Mouse (Mus musculus): ENCODE data around the gene Stk26.

Stk26 gene

DNA sequence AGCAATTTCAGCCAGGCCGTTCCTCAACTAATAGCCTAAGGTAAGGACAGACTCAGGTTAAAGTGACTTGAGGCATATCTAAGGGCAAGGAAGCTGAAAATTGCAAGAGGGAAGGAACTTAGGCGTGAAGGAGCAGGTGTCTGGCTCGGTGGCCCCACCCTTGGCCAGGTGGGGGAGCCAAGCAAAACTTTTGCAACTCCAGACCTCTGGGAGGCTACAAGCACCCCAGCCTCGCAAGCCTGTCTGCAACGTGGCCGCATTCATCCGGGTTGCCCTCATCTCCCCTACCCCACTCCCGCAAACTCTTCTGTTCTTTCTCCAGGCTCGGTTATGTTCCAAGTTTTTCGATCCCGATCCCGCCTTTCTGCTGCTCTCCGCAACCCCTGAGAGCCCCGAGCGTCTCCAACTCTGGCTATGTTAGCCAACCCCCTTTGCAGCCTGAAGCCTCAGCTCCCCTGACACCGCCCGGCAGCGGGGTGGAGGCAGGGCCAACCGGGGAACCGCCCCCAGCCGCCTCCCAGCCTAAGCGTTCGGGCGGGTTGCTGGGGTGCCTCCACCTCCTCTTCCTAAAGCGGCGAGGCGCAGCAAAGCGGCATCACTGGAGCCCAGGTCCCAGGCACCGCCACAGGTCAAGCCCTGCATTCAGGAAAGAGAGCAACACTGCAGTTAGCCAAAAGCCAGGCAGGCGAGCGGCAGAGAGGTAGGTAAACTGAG is at the start of gene Stk26:
Gene Stk26 (plus strand): TSS at position 201 of the 714 bp plus-strand sequence.
- DNase-seq = peak; percentile 80 to 82

DNA sequence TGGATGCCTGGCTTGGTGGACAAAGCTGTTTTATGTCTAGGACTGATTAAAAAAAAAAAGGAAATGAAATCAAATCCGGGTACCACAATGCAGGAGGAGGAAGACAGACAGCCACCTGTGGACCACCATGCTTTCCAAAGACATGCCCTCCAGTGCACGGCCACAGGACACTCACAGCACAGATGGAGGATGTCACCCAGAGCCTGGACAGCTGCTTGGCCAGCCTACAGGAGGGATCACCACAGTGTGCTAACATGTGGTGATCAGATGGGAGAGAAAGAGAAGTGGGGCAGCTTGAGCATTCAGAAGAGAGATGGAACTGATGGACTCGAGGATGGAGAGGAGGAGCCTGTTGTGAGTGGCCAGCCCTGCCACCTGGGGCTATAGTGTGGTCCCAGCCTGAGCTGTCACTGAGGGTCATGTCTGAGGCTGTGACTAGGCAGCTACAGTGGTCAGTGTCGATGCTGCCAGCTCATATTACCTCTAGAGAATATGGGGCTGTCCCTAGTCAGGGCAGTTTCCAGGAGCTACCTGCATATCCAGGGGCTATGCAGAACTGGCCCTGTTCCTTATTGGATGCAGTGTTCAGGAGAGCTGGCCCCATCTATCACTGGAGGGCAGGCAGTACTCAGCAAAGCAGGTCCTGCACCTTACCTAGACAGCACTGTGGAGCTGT is 47.7 kb upstream of the Stk26 start:
- no peak for DNase-seq

DNA sequence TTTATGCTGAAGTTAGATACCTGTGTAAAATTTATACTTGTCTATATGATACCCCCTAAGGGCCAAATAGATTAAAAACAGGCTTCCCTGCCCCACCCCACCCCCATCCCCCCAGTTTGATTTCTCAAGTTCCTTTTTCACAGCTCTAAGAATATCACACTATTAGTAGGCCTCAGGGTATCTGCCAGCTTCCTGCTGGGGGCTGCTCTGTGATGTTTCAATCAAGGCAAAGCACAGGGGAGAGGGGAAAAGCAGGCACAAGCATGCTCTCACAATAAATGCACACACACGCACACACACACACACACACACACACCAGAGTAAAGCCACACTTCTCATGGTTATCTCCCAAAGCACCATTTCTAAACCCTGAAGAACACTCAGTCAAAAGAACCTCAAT is 43.0 kb upstream of the Stk26 start:
- DNase-seq = no peak

DNA sequence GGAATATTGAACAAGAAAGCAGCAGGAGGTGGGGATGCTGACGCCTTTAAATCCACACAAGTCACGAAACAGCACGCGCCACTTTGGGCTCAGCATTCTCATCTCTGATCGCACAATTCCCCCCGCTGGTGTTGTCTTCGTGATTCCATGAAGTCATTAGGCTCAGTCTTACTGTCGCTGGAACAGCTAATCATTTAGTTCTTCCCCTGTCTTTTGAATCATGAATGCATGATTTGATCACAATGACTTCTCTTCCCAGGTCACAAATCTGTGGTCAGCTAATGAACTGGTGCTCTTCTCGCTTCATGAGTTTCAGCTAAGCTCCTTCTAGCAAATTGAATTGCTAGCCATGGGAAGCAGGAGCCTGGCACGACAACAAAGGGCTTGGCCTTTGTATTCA is 42.3 kb upstream of the Stk26 start:
- DNase-seq = no peak

DNA sequence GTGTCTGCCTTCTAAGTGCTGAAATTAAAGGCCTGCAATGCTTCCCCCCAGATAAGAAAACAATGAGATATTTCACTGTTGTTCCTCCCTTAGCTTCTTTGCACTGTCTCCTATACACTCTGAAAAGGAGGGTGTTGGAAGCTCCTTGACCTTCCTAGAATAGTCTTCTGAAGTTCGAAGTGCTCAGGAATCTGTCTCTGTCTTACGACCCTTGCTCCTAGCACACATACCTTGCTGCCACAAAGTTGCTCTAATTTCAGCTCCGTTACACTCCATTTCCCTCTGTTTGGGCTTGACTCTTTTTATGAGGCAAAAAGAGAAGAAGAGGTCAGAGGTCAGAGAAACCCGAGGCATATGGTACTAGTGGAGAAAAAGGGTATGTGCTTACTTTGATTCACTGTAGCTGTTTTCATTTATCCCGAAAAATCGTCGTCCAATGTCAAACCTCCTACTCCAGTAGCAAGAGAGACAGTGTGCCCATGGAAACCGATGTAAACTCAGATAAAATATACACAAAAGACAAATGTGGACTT is 41.1 kb upstream of the Stk26 start:
- DNase-seq = no peak

DNA sequence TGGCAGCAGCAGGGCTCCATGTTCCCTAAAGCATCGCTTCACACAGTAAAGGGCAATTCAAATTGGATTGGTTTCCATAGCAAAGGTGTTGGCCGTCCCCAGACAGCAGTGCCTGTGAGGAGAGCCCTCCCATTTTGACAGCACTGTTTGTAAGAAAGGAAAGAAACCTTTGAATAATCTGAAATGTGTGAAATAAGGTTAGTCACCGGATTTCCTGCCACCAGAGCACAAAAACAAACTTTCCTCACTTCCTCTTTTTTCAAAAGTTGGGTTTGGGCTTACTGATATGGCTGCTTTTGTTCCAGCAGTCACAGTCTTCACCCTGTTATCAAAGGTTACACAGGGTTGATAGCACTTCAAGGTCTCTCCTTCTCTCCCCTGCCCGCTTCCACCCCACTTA is 35.2 kb upstream of the Stk26 start:
- peak in 1 of 2 experiments; percentile 8 for DNase-seq

DNA sequence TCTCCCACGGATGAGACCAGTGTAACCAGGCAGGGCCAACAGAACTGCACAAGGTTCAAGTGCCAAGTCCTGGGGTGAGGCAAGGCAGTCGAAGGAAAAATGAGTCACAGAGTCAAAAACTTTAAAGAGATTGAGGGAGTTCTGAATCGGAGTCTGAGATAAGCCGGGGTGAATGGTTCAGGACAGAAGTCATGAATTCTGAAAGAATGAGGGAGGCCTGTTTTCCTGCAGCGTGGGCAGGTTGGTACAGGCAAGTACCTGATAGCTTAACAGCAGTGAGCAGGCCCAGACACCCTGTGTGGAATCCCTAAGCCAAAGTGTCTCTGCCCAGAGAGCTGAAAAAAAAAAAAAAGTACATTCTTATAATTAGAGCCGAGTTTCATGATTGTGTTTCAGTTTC is 17.0 kb upstream of the Stk26 start:
- DNase-seq = no peak

DNA sequence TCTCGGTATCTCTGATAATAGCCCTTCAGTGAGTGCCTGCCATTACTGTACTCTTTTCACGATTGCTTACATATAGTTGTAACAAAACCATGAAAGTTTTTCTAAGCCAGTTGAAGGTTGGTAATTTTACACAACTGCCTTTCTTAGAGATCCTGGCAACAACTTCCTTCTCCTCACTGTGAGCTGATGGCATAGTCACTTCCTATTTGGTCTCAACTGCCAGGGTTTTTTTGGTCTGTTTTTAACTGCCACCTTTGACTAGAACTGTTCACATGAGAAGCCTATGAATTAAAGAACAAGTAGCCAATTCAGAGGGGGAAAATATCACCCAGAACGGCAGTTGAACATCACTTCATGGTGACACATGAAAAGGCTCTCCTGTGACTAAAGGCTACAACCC is 5.3 kb upstream of the Stk26 start:
- DNase-seq = no peak

DNA sequence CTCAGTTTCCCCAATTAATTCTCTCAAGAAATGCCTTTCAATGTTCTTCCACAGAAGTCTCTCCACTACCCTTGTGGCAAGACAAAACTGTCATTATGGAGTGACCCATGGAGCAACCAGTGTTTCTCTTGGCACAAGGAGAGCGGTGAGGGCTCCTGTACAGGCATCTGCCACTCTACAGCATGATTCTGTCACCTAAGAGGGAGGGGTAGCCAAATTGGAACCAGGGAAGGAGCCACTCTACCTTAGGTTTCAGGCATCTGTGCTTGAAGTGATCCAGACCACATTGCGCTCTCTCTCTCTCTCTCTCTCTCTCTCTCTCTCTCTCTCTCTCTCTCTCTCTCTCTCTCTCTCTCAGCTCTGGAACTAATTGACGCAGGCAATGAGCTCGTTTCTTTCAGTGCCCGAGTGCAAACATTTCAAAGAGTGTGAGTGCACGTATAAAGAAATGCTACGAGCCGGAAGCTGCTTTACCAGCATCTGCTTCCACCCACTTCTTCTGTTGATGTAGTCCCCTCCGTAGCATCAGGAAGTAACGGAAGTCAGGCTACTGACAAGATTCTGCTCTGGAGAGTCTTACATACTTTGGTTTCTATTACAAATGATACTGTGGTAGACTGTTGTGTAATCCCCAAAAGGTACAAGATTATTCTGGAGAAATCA is 4.7 kb upstream of the Stk26 start:
- peak; percentile 17 to 60 for DNase-seq

DNA sequence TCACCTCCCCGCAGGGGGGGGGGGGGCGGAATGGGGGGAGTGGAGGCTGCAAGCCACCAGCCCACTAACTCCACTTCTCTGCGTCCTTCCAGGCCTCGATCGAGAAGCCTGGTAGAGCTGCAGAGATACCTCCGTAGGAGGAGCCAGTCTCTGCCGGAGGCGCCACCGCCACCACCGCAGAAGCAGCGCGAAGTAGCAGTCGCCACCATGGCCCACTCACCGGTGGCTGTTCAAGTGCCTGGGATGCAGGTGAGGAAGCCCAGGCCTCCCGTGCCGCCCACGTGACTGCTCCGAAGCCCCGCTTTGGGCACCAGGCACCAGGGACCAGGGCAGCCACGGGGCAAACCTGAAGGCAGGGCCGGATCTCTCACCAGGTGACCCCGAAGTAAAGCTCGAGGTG is 740 bp downstream of the Stk26 start:
- peak; percentile 29 to 38 for DNase-seq

DNA sequence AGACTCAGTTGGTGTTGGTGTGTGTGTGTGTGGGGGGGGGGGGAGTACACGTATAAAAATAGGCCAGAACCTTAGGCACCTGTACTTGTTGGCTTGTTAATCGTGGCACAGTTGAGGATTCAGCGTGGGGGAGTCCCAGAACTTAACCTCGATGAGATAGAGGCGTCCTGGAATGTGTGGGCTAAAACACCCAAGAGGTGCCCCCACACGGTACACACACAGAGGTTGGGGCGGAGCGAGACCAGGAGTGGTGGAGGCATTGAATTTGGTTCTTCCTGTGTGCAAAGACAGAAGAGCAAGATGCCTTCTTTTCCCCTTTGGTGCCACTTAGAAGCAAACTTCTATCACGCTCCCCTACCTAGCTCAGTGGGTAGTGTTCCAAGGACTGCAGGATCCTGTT is 1.2 kb downstream of the Stk26 start:
- DNase-seq = peak; percentile 26 to 30

DNA sequence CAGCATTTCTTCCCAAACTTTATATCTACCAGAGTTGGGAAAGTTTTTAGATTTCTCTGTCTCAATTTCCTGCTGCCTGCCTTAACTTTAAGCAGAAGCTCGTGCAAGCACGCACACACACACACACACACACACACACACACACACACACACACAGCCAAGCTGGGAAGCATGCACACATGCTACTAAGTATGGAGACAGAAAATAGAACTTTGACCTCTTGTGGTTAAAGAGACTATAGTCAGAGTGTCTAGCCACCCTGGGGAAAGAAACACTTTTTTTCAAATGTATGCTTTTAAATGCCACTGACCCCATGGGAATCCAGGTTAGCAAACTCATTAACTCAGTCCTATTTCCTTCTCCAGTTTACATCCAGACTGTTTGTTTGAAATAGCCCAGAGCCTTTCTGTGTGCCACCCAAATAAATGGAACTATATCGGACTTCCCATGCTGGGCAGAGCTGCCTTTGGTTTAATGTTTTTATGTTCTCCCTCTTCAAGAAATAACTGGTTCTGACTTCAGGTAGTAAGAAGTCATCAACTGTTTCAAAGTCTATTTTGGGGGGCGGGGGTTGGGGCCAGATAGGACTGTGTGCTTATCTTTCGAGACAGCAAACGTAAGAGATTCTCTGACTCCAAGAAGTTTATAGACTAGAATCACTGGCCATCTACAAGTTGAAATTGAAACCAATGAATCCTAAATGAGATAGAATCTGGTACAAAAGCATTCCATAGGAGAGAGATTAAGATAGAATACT is 9.8 kb downstream of the Stk26 start:
- no peak for DNase-seq

DNA sequence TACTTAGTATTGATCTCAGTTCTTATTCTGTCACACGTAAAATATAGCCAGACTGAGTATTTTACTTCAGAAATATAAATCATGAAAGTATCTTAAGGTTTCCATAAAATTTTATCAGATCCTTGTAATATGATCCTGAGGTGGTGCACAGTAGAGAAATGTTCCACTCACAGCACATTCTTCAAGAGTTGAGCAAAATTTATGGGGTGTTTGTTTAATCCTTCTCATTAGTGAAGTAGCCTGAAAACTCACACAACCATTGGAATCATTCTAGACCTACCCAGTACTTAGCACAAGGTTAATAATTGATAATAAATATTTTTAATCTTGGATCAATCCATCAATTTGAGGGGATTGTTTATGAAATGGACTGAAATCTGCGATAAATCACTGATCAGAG is 22.9 kb downstream of the Stk26 start:
- DNase-seq = no peak

DNA sequence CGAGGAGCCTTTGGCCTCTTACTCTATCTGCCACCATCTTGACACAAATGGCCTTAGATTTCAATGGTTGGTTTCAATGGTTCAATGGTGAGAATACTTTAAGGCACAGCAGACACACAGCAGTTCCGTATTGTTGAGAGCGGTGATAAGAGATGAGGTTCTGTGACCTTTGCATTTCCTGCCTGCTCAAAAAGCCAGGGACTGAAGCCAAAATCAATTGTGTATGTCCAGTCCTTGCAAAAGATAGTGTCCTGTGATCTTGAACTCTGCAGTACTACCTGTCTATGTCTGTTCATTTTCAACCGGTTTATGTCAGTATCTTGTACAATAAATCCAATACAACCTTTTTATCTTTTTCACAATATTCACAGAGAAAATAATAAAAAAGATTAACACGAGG is 23.9 kb downstream of the Stk26 start:
- DNase-seq = no peak

DNA sequence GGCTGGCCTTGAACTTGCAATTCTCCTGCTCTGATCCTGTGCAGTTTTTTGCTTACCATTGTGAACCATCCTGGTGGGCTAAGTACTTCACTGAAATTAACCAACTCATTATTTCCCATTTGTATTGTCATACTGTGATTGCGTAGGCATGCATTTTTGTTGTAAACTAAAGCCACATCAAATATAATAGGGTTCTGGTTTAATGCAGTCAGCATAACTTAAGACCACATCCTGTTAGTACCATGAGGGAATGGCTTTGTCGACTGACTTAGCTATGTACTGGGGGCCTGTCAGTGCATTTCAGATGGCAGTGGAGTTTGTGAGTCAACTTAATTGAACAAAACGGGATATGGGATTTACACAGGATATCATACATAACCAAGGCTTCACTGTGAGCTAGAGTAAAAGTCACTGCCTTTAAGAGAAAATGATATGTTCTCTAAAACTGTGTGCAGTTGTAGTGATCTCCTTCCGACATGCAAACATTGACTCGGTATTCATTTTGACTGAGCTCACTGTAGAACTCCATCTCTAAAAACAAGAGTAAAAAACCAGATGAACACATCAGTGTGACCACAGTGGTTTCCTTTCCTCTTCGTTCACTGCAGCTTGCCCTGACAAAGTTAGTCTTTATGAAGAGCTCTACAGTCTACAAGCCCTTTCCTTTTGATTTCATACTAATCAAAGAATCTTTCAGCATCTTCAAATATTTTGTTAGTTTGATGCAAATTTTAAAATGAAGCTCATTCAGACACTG is 33.6 kb downstream of the Stk26 start:
- no peak for DNase-seq

DNA sequence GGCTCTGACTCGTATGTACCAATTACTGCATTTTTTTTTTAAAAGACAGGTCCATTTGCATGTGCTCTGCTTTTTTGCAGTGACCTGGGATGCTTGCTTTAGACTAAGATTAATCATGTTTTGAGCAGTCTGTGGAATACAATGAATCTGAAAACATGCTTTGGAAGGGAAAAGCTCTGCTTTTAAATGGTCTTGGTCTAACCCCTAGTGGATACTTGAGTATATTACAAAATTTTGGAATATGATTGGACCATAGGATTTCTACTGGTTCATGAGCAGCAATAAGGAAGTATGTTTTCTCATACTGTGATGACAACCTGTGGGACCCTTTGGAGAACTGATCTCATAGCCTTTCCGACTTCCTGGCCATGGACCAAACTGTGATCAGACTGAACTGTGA is 47.2 kb downstream of the Stk26 start:
- no peak for DNase-seq

DNA sequence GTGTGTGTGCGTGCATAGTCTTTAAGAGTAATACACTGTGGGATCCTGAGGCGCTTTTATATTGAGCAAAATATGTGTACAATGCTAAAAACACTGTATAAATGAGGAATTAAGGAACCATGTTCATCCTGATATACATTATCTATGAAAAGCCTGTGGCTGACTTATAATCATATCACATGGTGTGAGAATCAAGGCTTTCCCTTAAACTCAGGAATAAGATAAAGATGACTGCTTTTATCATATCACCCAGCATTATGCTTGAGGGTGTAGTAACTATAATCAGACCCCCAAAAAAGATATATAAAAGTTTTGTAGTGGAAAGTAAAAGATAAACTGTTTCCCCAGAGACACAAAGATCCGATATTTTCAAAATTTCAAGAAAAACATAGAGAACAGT is 62.6 kb downstream of the Stk26 start:
- DNase-seq = no peak

DNA sequence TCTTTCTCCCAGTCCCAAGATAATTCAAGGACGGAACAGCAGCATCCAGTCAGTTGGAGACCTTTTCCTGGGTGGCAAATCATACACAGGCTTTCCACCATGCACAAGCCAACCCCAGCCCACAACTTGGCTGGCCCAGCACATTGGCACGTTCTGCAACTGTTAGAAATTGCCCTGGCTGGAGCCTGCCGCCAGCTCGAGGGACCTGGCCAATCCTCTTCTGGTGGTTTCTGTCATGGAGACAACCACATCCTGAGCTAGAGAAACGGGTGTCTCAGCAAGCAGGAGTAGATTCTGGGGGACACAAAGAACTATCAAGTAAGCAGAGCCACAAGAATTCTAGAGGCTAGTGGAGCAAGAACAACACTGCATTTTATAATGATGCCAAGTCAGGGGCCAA is 69.1 kb downstream of the Stk26 start:
- no peak for DNase-seq

DNA sequence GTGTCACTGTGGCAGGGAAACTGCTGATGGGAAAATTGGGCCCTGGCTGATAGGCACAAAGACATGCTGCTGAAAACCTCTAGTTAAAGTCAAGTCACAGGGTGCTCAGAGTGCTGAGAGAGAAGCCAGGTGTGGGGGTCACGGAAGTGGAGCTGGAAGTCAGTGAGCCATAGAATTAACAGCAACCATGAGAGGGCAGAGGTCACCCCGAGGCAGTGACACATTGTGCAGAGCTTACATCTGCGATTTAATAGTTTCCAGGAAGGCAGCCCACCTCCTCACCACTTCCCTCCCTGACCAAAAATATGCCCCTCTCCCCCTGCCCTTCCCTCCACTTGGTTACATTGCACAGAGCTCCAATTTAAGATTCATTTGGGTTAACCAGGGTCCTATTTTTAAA is 76.5 kb downstream of the Stk26 start:
- no peak for DNase-seq

DNA sequence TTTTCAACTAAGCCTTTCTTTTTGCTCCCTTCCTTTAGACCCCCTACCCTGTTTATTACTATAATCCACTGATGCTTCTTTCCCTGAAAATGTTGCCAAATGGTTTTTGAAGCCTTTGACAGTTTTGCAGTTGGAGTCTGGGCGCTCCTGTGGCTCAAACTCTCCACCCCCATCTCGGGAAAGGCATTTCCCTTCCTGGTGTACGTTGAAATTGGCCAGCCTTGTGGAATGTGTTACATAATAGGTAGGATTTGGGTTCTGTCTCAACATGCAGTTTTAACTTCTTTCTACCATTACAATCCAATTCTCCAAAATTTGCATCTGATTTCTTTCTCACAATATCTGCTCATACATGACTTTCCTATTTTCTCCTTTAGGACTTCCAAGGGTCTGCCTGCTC is 77.9 kb downstream of the Stk26 start:
- DNase-seq = no peak

DNA sequence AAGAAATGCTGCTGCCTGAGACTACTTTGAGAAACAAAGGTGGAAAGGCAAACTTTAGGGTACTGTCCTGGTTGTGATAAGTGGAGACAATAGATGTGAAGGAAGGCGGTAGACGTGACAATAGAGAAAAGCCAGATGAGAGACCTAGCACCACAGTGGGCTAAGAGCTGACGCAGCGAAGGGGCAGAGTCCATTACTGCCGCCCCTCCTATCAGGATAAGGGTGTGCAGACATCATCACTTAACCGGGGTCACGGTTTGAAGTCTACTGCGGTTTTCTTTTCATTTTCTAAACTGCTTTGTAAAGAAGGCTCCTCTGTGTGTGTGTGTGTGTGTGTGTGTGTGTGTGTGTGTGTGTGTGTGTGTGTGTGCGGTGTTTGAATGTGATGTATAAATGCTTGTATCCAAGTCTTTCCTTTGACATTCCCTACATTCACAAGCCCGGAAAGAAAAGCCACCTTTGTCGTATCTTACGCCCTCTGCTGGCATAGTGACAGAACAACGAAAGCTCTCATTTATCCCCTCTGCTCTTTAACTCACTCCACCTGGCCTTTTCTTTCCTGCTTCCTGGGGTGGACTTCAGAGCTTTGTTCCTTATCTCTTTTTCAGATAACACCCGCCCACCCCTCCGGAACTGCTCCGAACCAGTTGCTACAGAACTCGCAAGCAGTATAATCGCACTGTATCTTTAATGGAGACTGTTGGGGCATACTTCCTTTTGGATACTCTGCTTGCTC is 84.0 kb downstream of the Stk26 start:
- no peak for DNase-seq
